Comparison of ENCODE assay signal across 10 mouse cellular contexts in genomic region chr13:119351346-119351745, GRCm38 (mm10).
DNase-seq lines count a peak whose midpoint lies in the region; ATAC-seq lines count a peak whose summit lies in the region.
"Had no signal": no experiment of that assay in that cellular context is flagged by ENCODE, and none has a peak within 500 bp of the region (broad histone marks: within the 10 kb centered on the region; RNA-seq: fewer than 3 reads in every experiment).

No protein-coding gene starts in this region.

- H3K27ac ChIP-seq in forebrain, embryonic 12.5 days, result no peak overlapping the region
- H3K27ac ChIP-seq in forebrain, embryonic 10.5 days, result no peak overlapping the region
- no peak overlapping the region for H3K27ac ChIP-seq in midbrain, embryonic 13.5 days
- H3K27ac ChIP-seq in midbrain, embryonic 10.5 days (replicated peaks), result no peak overlapping the region
- H3K27ac ChIP-seq: heart, adult 2 months had no signal

- no peak overlapping the region for H3K9ac ChIP-seq in forebrain, embryonic 12.5 days
- H3K9ac ChIP-seq in midbrain, embryonic 13.5 days (replicated peaks), result no peak overlapping the region

- no peaks in the 10 kb centered on the region for H3K27me3 ChIP-seq in forebrain, embryonic 12.5 days
- no peaks in the 10 kb centered on the region for H3K27me3 ChIP-seq in forebrain, embryonic 10.5 days (ENCODE audit: poor library complexity, severe bottlenecking)
- no peaks in the 10 kb centered on the region for H3K27me3 ChIP-seq in midbrain, embryonic 13.5 days
- H3K27me3 ChIP-seq in midbrain, embryonic 10.5 days (ENCODE audit: low read depth, poor library complexity, severe bottlenecking), result no peaks in the 10 kb centered on the region

- H3K9me3 ChIP-seq in forebrain, embryonic 12.5 days, result no peaks in the 10 kb centered on the region
- H3K9me3 ChIP-seq in forebrain, embryonic 10.5 days, result no peaks in the 10 kb centered on the region
- no peaks in the 10 kb centered on the region for H3K9me3 ChIP-seq in midbrain, embryonic 13.5 days
- no peaks in the 10 kb centered on the region for H3K9me3 ChIP-seq in midbrain, embryonic 10.5 days (replicated peaks)

- no peak for DNase-seq in forebrain, embryonic 10.5 days (ENCODE audit: extremely low spot score, low spot score)
- no peak for DNase-seq in midbrain, embryonic 10.5 days (ENCODE audit: low spot score)
- DNase-seq in layer of hippocampus, postnatal 14 days (ENCODE audit: low spot score in 2 of 2), result peak; percentile 41 to 52
- peak; percentile 11 for DNase-seq in retina, embryonic 14.5 days (ENCODE audit: low spot score)
- DNase-seq in spleen, postnatal 10 days (ENCODE audit: low spot score in 2 of 2), result no peak
- DNase-seq in frontal cortex, adult 2 months (ENCODE audit: extremely low spot score in 1 of 2, low spot score in 1 of 2), result no peak
- DNase-seq: heart, adult 2 months had no signal

- H3K4me1 ChIP-seq in forebrain, embryonic 12.5 days, result 0 out of 2 replicates have a peak, but pooled peaks cover 3% of the 10 kb centered on the region
- H3K4me1 ChIP-seq in forebrain, embryonic 10.5 days, result no peaks in the 10 kb centered on the region
- H3K4me1 ChIP-seq in midbrain, embryonic 13.5 days (replicated peaks), result peaks cover 3% of the 10 kb centered on the region; the same call in 1 of the 2 replicates
- H3K4me1 ChIP-seq in midbrain, embryonic 10.5 days, result no peaks in the 10 kb centered on the region

- peaks cover 40% of the 10 kb centered on the region for H3K36me3 ChIP-seq in forebrain, embryonic 12.5 days (replicated peaks)
- peaks cover 48% of the 10 kb centered on the region for H3K36me3 ChIP-seq in forebrain, embryonic 10.5 days (replicated peaks)
- peaks cover 52% of the 10 kb centered on the region for H3K36me3 ChIP-seq in midbrain, embryonic 13.5 days
- H3K36me3 ChIP-seq in midbrain, embryonic 10.5 days, result peaks cover 65% of the 10 kb centered on the region

- ATAC-seq in forebrain, embryonic 12.5 days (ENCODE audit: low FRiP score), result peak; percentile 67; the same call in 1 of the 2 replicates
- peak; percentile 30; the same call in 1 of the 2 replicates for ATAC-seq in midbrain, embryonic 13.5 days

- no peak overlapping the region for H3K4me2 ChIP-seq in forebrain, embryonic 12.5 days
- no peak overlapping the region for H3K4me2 ChIP-seq in midbrain, embryonic 13.5 days (replicated peaks)

- WGBS in forebrain, embryonic 12.5 days, result 67% methylated on average over 13 of the region's 13 CpGs
- 79% methylated on average over 13 of the region's 13 CpGs for WGBS in forebrain, embryonic 10.5 days
- WGBS in midbrain, embryonic 13.5 days, result 56% methylated on average over 13 of the region's 13 CpGs
- WGBS in midbrain, embryonic 10.5 days, result 86% methylated on average over 13 of the region's 13 CpGs

- no peak overlapping the region for H3K4me3 ChIP-seq in forebrain, embryonic 12.5 days (replicated peaks)
- no peak overlapping the region for H3K4me3 ChIP-seq in forebrain, embryonic 10.5 days
- H3K4me3 ChIP-seq in midbrain, embryonic 13.5 days (replicated peaks), result no peak overlapping the region
- H3K4me3 ChIP-seq in midbrain, embryonic 10.5 days, result no peak overlapping the region
- H3K4me3 ChIP-seq: heart, adult 2 months; myocyte had no signal

Comparison
In these comparisons a context has a peak if more than half of its experiments do, and no peak if none do; other contexts are left out.
1. DNase-seq: peak in layer of hippocampus, postnatal 14 days (2 of 2) and retina, embryonic 14.5 days (single experiment); none in forebrain, embryonic 10.5 days (single experiment), midbrain, embryonic 10.5 days (single experiment), spleen, postnatal 10 days (0 of 2) and frontal cortex, adult 2 months (0 of 2).